Comparison of ENCODE assay signal across 28 mouse cellular contexts in the genomic region with DNA sequence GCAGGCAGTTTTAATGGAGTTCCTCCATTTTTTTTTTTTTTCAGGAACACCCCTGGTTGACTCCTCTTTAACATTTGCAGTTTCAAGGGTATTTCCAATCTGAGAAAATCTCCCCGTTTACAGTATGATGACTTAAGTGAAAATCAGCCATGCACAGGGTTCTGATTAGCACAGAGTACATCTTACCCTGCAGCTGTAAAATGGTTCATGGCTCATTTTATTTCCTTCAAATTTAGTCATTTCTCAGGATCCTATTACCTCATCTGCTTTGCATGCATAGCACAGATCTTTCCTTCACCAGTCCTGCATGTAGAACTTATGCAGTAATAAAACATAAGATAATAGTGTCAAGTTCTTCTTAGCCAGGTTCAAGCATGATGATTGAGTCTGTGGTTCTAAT.
DNase-seq lines count a peak whose midpoint lies in the region; ATAC-seq and TF ChIP-seq lines count a peak whose summit lies in the region.
"Had no signal": no experiment of that assay in that cellular context is flagged by ENCODE, and none has a peak within 500 bp of the region (broad histone marks: within the 10 kb centered on the region; RNA-seq: fewer than 3 reads in every experiment).

No protein-coding gene starts in this region.

- WGBS in hindbrain, embryonic 15.5 days = 47% methylated on average over 1 of the region's 1 CpGs
- 66% methylated on average over 1 of the region's 1 CpGs for WGBS in hindbrain, postnatal 0 days
- 58% methylated on average over 1 of the region's 1 CpGs for WGBS in midbrain, postnatal 0 days
- 97% methylated on average over 1 of the region's 1 CpGs for WGBS in midbrain, embryonic 11.5 days
- WGBS in embryonic facial prominence, embryonic 14.5 days = 33% methylated on average over 1 of the region's 1 CpGs
- WGBS in lung, adult 2 months = 71% methylated on average over 1 of the region's 1 CpGs

- TF ChIP-seq POLR2A in lung, adult 2 months (IDR thresholded peaks at IDR 0.05; ENCODE audit: borderline replicate concordance, extremely low read depth, low read depth, low read length) = no peak

- H3K9me3 ChIP-seq in hindbrain, embryonic 15.5 days = no peaks in the 10 kb centered on the region
- no peaks in the 10 kb centered on the region for H3K9me3 ChIP-seq in hindbrain, postnatal 0 days (ENCODE audit: low read length)
- no peaks in the 10 kb centered on the region for H3K9me3 ChIP-seq in midbrain, postnatal 0 days (ENCODE audit: low read length)
- H3K9me3 ChIP-seq in midbrain, embryonic 11.5 days (ENCODE audit: control insufficient read depth, low read length) = no peaks in the 10 kb centered on the region
- H3K9me3 ChIP-seq in embryonic facial prominence, embryonic 14.5 days (ENCODE audit: control insufficient read depth, low read length) = no peaks in the 10 kb centered on the region
- H3K9me3 ChIP-seq: hindbrain, embryonic 10.5 days; liver, embryonic 12.5 days; megakaryocyte, embryonic 14.5 days had no signal

- no peak overlapping the region for H3K9ac ChIP-seq in hindbrain, embryonic 15.5 days
- H3K9ac ChIP-seq in hindbrain, postnatal 0 days (replicated peaks; ENCODE audit: low read length) = no peak overlapping the region
- no peak overlapping the region for H3K9ac ChIP-seq in midbrain, postnatal 0 days (replicated peaks; ENCODE audit: low read length, poor library complexity, severe bottlenecking)
- H3K9ac ChIP-seq in midbrain, embryonic 11.5 days (ENCODE audit: low read length) = no peak overlapping the region
- H3K9ac ChIP-seq in embryonic facial prominence, embryonic 14.5 days (ENCODE audit: low read depth, low read length) = no peak overlapping the region
- H3K9ac ChIP-seq: liver, embryonic 12.5 days; liver, postnatal 0 days had no signal

- H3K36me3 ChIP-seq in hindbrain, embryonic 15.5 days = no peaks in the 10 kb centered on the region
- H3K36me3 ChIP-seq in hindbrain, postnatal 0 days (ENCODE audit: insufficient read depth, low read length) = no peaks in the 10 kb centered on the region
- no peaks in the 10 kb centered on the region for H3K36me3 ChIP-seq in midbrain, postnatal 0 days (ENCODE audit: insufficient read depth, low read length)
- H3K36me3 ChIP-seq in midbrain, embryonic 11.5 days (ENCODE audit: control insufficient read depth, insufficient read depth, low read length) = no peaks in the 10 kb centered on the region
- no peaks in the 10 kb centered on the region for H3K36me3 ChIP-seq in embryonic facial prominence, embryonic 14.5 days (ENCODE audit: control insufficient read depth, insufficient read depth, low read length)
- H3K36me3 ChIP-seq: hindbrain, embryonic 10.5 days; liver, embryonic 12.5 days had no signal

- no peak for DNase-seq in hindbrain, postnatal 0 days (ENCODE audit: low spot score)
- DNase-seq in midbrain, postnatal 0 days (ENCODE audit: low spot score) = no peak
- no peak for DNase-seq in midbrain, embryonic 11.5 days (ENCODE audit: low spot score, missing footprints)
- peak; percentile 23 for DNase-seq in embryonic facial prominence, embryonic 14.5 days (ENCODE audit: low spot score)
- no peak for DNase-seq in lung, adult 2 months
- no peak for DNase-seq in thymus, adult 18-20 months
- DNase-seq: adrenal gland, postnatal 25 days; cerebellum, adult 18-20 months; cerebellum, postnatal 10 days; gastrocnemius, postnatal 14 days; heart, postnatal 14 days; kidney, adult 2 months; kidney, postnatal 36 days; liver, postnatal 0 days; lung, postnatal 4 days; right cerebral cortex, adult 18-20 months; spleen, adult 18-20 months; thymus, postnatal 36 days had no signal

- no peak overlapping the region for H3K4me2 ChIP-seq in hindbrain, embryonic 15.5 days
- H3K4me2 ChIP-seq in hindbrain, postnatal 0 days (ENCODE audit: low read depth, low read length) = no peak overlapping the region
- no peak overlapping the region for H3K4me2 ChIP-seq in midbrain, postnatal 0 days (ENCODE audit: low read depth, low read length, poor library complexity, severe bottlenecking)
- no peak overlapping the region for H3K4me2 ChIP-seq in midbrain, embryonic 11.5 days
- no peak overlapping the region for H3K4me2 ChIP-seq in embryonic facial prominence, embryonic 14.5 days (ENCODE audit: low read depth, low read length)
- H3K4me2 ChIP-seq: liver, embryonic 12.5 days had no signal

- no peaks in the 10 kb centered on the region for H3K4me1 ChIP-seq in hindbrain, embryonic 15.5 days (replicated peaks)
- no peaks in the 10 kb centered on the region for H3K4me1 ChIP-seq in hindbrain, postnatal 0 days (ENCODE audit: insufficient read depth, low read length)
- no peaks in the 10 kb centered on the region for H3K4me1 ChIP-seq in midbrain, postnatal 0 days (ENCODE audit: insufficient read depth, low read length)
- H3K4me1 ChIP-seq in midbrain, embryonic 11.5 days (ENCODE audit: control insufficient read depth, insufficient read depth, low read length) = no peaks in the 10 kb centered on the region
- H3K4me1 ChIP-seq in embryonic facial prominence, embryonic 14.5 days (ENCODE audit: control insufficient read depth, insufficient read depth, low read length) = no peaks in the 10 kb centered on the region
- H3K4me1 ChIP-seq in lung, adult 2 months (ENCODE audit: control insufficient read depth, insufficient read depth, low read length) = no peaks in the 10 kb centered on the region
- H3K4me1 ChIP-seq: hindbrain, embryonic 10.5 days; liver, embryonic 12.5 days; megakaryocyte, embryonic 14.5 days had no signal

- TF ChIP-seq CTCF in hindbrain, postnatal 0 days (IDR thresholded peaks at IDR 0.05; ENCODE audit: low read depth) = no peak
- no peak for TF ChIP-seq CTCF in midbrain, postnatal 0 days (IDR thresholded peaks at IDR 0.05)
- no peak for TF ChIP-seq CTCF in lung, adult 2 months (IDR thresholded peaks at IDR 0.05; ENCODE audit: insufficient read depth, low read length)

- H3K4me3 ChIP-seq in hindbrain, embryonic 15.5 days = no peak overlapping the region
- H3K4me3 ChIP-seq in hindbrain, postnatal 0 days (ENCODE audit: low read length) = no peak overlapping the region
- no peak overlapping the region for H3K4me3 ChIP-seq in midbrain, postnatal 0 days (ENCODE audit: low read depth, low read length)
- no peak overlapping the region for H3K4me3 ChIP-seq in midbrain, embryonic 11.5 days (ENCODE audit: low read depth, low read length)
- H3K4me3 ChIP-seq in embryonic facial prominence, embryonic 14.5 days (ENCODE audit: low read depth, low read length) = no peak overlapping the region
- H3K4me3 ChIP-seq in lung, adult 2 months (replicated peaks; ENCODE audit: extremely low read depth, low read depth, low read length) = no peak overlapping the region
- H3K4me3 ChIP-seq: erythroblast, embryonic 14.5 days; hindbrain, embryonic 10.5 days; layer of hippocampus, adult 2 months; left cerebral cortex, adult 2 months; liver, embryonic 12.5 days; megakaryocyte, embryonic 14.5 days had no signal

- no peak overlapping the region for H3K27ac ChIP-seq in hindbrain, embryonic 15.5 days (replicated peaks)
- H3K27ac ChIP-seq in hindbrain, postnatal 0 days = no peak overlapping the region
- H3K27ac ChIP-seq in midbrain, postnatal 0 days (ENCODE audit: low read depth, low read length) = no peak overlapping the region
- H3K27ac ChIP-seq in midbrain, embryonic 11.5 days (ENCODE audit: low read depth, low read length) = no peak overlapping the region
- no peak overlapping the region for H3K27ac ChIP-seq in embryonic facial prominence, embryonic 14.5 days (replicated peaks; ENCODE audit: low read depth, low read length)
- H3K27ac ChIP-seq: hindbrain, embryonic 10.5 days; layer of hippocampus, adult 2 months; left cerebral cortex, adult 2 months; liver, embryonic 12.5 days had no signal

- ATAC-seq in hindbrain, embryonic 15.5 days (ENCODE audit: low FRiP score, low read depth) = 0 out of 2 replicates have a peak, but pooled peaks have one; percentile 27
- no peak for ATAC-seq in hindbrain, postnatal 0 days
- 0 out of 2 replicates have a peak, but pooled peaks have one; percentile 31 for ATAC-seq in midbrain, postnatal 0 days (ENCODE audit: low FRiP score)
- no peak for ATAC-seq in midbrain, embryonic 11.5 days (ENCODE audit: low FRiP score)
- ATAC-seq in embryonic facial prominence, embryonic 14.5 days (ENCODE audit: low read depth) = peak; percentile 47; the same call in 1 of the 2 replicates
- ATAC-seq: CD4-positive, CD25-positive, alpha-beta regulatory T cell, adult 4 months; forebrain, embryonic 16.5 days; liver, embryonic 12.5 days; liver, postnatal 0 days; lung, postnatal 0 days had no signal

- no peaks in the 10 kb centered on the region for H3K27me3 ChIP-seq in hindbrain, embryonic 15.5 days
- no peaks in the 10 kb centered on the region for H3K27me3 ChIP-seq in hindbrain, postnatal 0 days (ENCODE audit: insufficient read depth, low read length)
- H3K27me3 ChIP-seq in midbrain, postnatal 0 days (ENCODE audit: insufficient read depth, low read length) = no peaks in the 10 kb centered on the region
- H3K27me3 ChIP-seq in midbrain, embryonic 11.5 days (ENCODE audit: control insufficient read depth, insufficient read depth, low read length) = no peaks in the 10 kb centered on the region
- H3K27me3 ChIP-seq in embryonic facial prominence, embryonic 14.5 days (replicated peaks; ENCODE audit: control insufficient read depth, insufficient read depth, low read length) = no peaks in the 10 kb centered on the region
- H3K27me3 ChIP-seq: liver, embryonic 12.5 days; megakaryocyte, embryonic 14.5 days had no signal

Comparison
In these comparisons a context has a peak if more than half of its experiments do, and no peak if none do; other contexts are left out.
1. ATAC-seq: peak in hindbrain, embryonic 15.5 days (single experiment), midbrain, postnatal 0 days (single experiment) and embryonic facial prominence, embryonic 14.5 days (single experiment); none in hindbrain, postnatal 0 days (single experiment) and midbrain, embryonic 11.5 days (single experiment).